Mouse (Mus musculus): ENCODE measurements around the gene Parp14. TPM values are rescaled to one million over a fixed set of nuclear protein-coding genes. Genes with fewer than 3 reads are reported as not detected.

Gene Parp14
- total RNA-seq (2023): 10 to 100 TPM; 20.7 to 28.0 TPM

DNA sequence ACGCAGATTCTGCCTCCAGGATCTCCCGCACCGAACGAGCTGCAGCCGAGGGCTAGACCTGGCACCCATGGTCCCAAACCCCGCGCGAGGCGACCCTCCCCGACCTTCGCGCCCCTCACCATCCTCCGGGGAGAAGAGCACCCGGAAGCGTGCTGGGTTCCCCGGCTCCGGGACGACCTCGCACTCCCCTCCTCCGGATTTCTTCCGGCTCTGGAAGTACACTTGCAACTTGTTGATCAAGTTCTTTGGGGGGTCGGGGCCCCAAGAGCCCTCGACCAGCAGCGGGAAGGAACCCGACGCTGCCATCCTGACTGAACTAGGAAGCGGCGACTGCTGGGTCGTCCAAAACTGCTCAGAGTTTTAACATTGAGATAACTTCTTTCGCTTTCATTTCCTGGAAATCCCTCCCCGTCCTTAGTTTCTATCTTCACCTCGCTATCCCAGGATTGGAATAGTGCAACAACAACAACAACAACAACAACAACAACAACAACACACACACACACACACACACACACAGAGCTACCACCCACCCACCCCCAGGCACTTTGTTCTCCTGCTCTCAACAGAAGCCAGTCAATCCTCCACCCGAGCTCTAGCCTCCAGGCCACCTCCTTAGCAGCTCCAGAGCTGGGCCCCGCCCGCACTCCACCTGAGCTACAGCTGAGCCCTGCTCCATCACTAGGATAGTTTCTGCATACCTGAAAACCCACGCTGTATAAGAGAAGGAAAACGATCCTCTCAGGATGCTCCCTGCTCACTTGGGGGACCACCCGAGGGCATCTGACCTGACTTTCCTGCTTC is at the start of gene Parp14:
Gene Parp14, minus strand, starts transcription at position 497 of the 804 bp plus-strand sequence.

Other genes with a start within 250 kb of the Parp14 start
- gene Dirc2, start 102.2 kb downstream of the Parp14 start, total RNA-seq (2023): 10 to 100 TPM; 18.9 to 20.4 TPM
- gene Hspbap1, start 101.2 kb downstream of the Parp14 start, total RNA-seq (2023): 10 to 100 TPM in 1 of 2 experiments, 1 to 10 TPM in 1; 9.7 to 13.5 TPM
- 10 to 100 TPM; 21.9 to 23.9 TPM for gene Parp9, start 66.9 kb upstream of the Parp14 start, total RNA-seq (2023)
- 10 to 100 TPM; 19.4 to 21.5 TPM for gene Dtx3l, start 67.6 kb upstream of the Parp14 start, total RNA-seq (2023)
- 10 to 100 TPM; 34.2 to 34.9 TPM for gene Kpna1, start 107.2 kb upstream of the Parp14 start, total RNA-seq (2023)
- gene Wdr5b, start 169.6 kb upstream of the Parp14 start, total RNA-seq (2023): 1 to 10 TPM; 5.2 to 5.6 TPM
- 10 to 100 TPM; 19.6 to 23.4 TPM for gene Fam162a, start 200.1 kb upstream of the Parp14 start, total RNA-seq (2023)
- 10 to 100 TPM; 11.9 to 12.3 TPM for gene Ccdc58, start 200.1 kb upstream of the Parp14 start, total RNA-seq (2023)